Mouse (Mus musculus): Measurements from ENCODE around the gene Pdpk1. TPM values are rescaled to one million over a fixed set of nuclear protein-coding genes. Genes with fewer than 3 reads are reported as not detected.

Pdpk1 gene
- 10.8 and 12.7 TPM in 2 replicates for polyA plus RNA-seq (2012; rRNA removed)

GRCm38 (mm10) chr17:24150824-24151223 is at the start of gene Pdpk1:
Gene Pdpk1 (minus strand): TSS chr17:24150924.
- Histone ChIP-seq H3K4me3 (ENCODE audit: low read depth, low read length) (peak within 1 kb of the TSS; percentile 52; the same call in 1 of the 2 replicates), H3K36me3 (ENCODE audit: control insufficient read depth, insufficient read depth, low read length) (peaks cover 4% of the 10 kb centered on the region), H3K27ac (ENCODE audit: insufficient read depth, low read depth, low read length) (no peak within 1 kb of the TSS), H3K27me3 (ENCODE audit: control insufficient read depth, insufficient read depth, low read length) (no peaks in the 10 kb centered on the region), H3K4me1 (ENCODE audit: control insufficient read depth, insufficient read depth, insufficient read length, low read length) (peaks cover 12% of the 10 kb centered on the region; the same call in 1 of the 2 replicates)
- TF ChIP-seq CTCF (IDR thresholded peaks at IDR 0.05; ENCODE audit: extremely low read depth, insufficient read length, insufficient replicate concordance, low read depth, low read length): no peak
- no peak for TF ChIP-seq POLR2A (IDR thresholded peaks at IDR 0.05; ENCODE audit: low read depth, low read length)
- 90% methylated on average over 2 of the region's 2 CpGs for WGBS

- no peak overlapping the region for H3K4me3 ChIP-seq (ENCODE audit: low read depth, low read length)
- peak overlapping the region; percentile 82; the same call in 1 of the 2 replicates for H3K27ac ChIP-seq (ENCODE audit: insufficient read depth, low read depth, low read length)
- no peaks in the 10 kb centered on the region for H3K27me3 ChIP-seq (ENCODE audit: control insufficient read depth, insufficient read depth, low read length)
- TF ChIP-seq POLR2A (IDR thresholded peaks at IDR 0.05; ENCODE audit: low read depth, low read length) (no peak), CTCF (IDR thresholded peaks at IDR 0.05; ENCODE audit: extremely low read depth, insufficient read length, insufficient replicate concordance, low read depth, low read length) (no peak)
- no peaks in the 10 kb centered on the region for H3K36me3 ChIP-seq (ENCODE audit: control insufficient read depth, insufficient read depth, low read length)
- H3K4me1 ChIP-seq (ENCODE audit: control insufficient read depth, insufficient read depth, insufficient read length, low read length): peaks cover 43% of the 10 kb centered on the region; the same call in 1 of the 2 replicates
- 59% methylated on average over 4 of the region's 4 CpGs for WGBS
These were observed 49.0 kb upstream of the Pdpk1 start for GRCm38 (mm10) chr17:24199741-24200140.

- WGBS: 98% methylated on average over 4 of the region's 4 CpGs
- peaks cover 38% of the 10 kb centered on the region; the same call in 1 of the 2 replicates for H3K4me1 ChIP-seq (ENCODE audit: control insufficient read depth, insufficient read depth, insufficient read length, low read length)
- no peak overlapping the region for H3K4me3 ChIP-seq (ENCODE audit: low read depth, low read length)
- no peak overlapping the region for H3K27ac ChIP-seq (ENCODE audit: insufficient read depth, low read depth, low read length)
- no peaks in the 10 kb centered on the region for H3K36me3 ChIP-seq (ENCODE audit: control insufficient read depth, insufficient read depth, low read length)
- TF ChIP-seq CTCF (IDR thresholded peaks at IDR 0.05; ENCODE audit: extremely low read depth, insufficient read length, insufficient replicate concordance, low read depth, low read length): no peak
- TF ChIP-seq POLR2A (IDR thresholded peaks at IDR 0.05; ENCODE audit: low read depth, low read length): no peak
- H3K27me3 ChIP-seq (ENCODE audit: control insufficient read depth, insufficient read depth, low read length): no peaks in the 10 kb centered on the region
These were observed 48.5 kb upstream of the Pdpk1 start for GRCm38 (mm10) chr17:24199252-24199651.

- Histone ChIP-seq H3K27ac (ENCODE audit: insufficient read depth, low read depth, low read length) (no peak overlapping the region), H3K4me1 (ENCODE audit: control insufficient read depth, insufficient read depth, insufficient read length, low read length) (peaks cover 33% of the 10 kb centered on the region; the same call in 1 of the 2 replicates), H3K4me3 (ENCODE audit: low read depth, low read length) (no peak overlapping the region), H3K27me3 (ENCODE audit: control insufficient read depth, insufficient read depth, low read length) (no peaks in the 10 kb centered on the region), H3K36me3 (ENCODE audit: control insufficient read depth, insufficient read depth, low read length) (no peaks in the 10 kb centered on the region)
- 67% methylated on average over 15 of the region's 15 CpGs for WGBS
- no peak for TF ChIP-seq CTCF (IDR thresholded peaks at IDR 0.05; ENCODE audit: extremely low read depth, insufficient read length, insufficient replicate concordance, low read depth, low read length)
- TF ChIP-seq POLR2A (IDR thresholded peaks at IDR 0.05; ENCODE audit: low read depth, low read length): no peak
These were observed 46.5 kb upstream of the Pdpk1 start for GRCm38 (mm10) chr17:24197032-24197824.

GRCm38 (mm10) chr17:24195349-24195748 is 44.6 kb upstream of the Pdpk1 start:
- Histone ChIP-seq H3K27ac (ENCODE audit: insufficient read depth, low read depth, low read length) (no peak overlapping the region), H3K4me3 (ENCODE audit: low read depth, low read length) (no peak overlapping the region), H3K36me3 (ENCODE audit: control insufficient read depth, insufficient read depth, low read length) (no peaks in the 10 kb centered on the region), H3K4me1 (ENCODE audit: control insufficient read depth, insufficient read depth, insufficient read length, low read length) (peaks cover 21% of the 10 kb centered on the region; the same call in 1 of the 2 replicates), H3K27me3 (ENCODE audit: control insufficient read depth, insufficient read depth, low read length) (no peaks in the 10 kb centered on the region)
- 54% methylated on average over 2 of the region's 2 CpGs for WGBS
- TF ChIP-seq POLR2A (IDR thresholded peaks at IDR 0.05; ENCODE audit: low read depth, low read length) (no peak), CTCF (IDR thresholded peaks at IDR 0.05; ENCODE audit: extremely low read depth, insufficient read length, insufficient replicate concordance, low read depth, low read length) (no peak)

- 90% methylated on average over 5 of the region's 5 CpGs for WGBS
- no peaks in the 10 kb centered on the region for H3K36me3 ChIP-seq (ENCODE audit: control insufficient read depth, insufficient read depth, low read length)
- H3K27ac ChIP-seq (ENCODE audit: insufficient read depth, low read depth, low read length): no peak overlapping the region
- no peak for TF ChIP-seq POLR2A (IDR thresholded peaks at IDR 0.05; ENCODE audit: low read depth, low read length)
- no peak for TF ChIP-seq CTCF (IDR thresholded peaks at IDR 0.05; ENCODE audit: extremely low read depth, insufficient read length, insufficient replicate concordance, low read depth, low read length)
- peaks cover 11% of the 10 kb centered on the region; the same call in 1 of the 2 replicates for H3K4me1 ChIP-seq (ENCODE audit: control insufficient read depth, insufficient read depth, insufficient read length, low read length)
- H3K4me3 ChIP-seq (ENCODE audit: low read depth, low read length): no peak overlapping the region
- H3K27me3 ChIP-seq (ENCODE audit: control insufficient read depth, insufficient read depth, low read length): no peaks in the 10 kb centered on the region
These were observed 43.0 kb upstream of the Pdpk1 start for GRCm38 (mm10) chr17:24193769-24194168.

GRCm38 (mm10) chr17:24193268-24193667 is 42.5 kb upstream of the Pdpk1 start:
- WGBS: 85% methylated on average over 8 of the region's 8 CpGs
- Histone ChIP-seq H3K36me3 (ENCODE audit: control insufficient read depth, insufficient read depth, low read length) (no peaks in the 10 kb centered on the region), H3K4me1 (ENCODE audit: control insufficient read depth, insufficient read depth, insufficient read length, low read length) (peaks cover 11% of the 10 kb centered on the region; the same call in 1 of the 2 replicates), H3K4me3 (ENCODE audit: low read depth, low read length) (no peak overlapping the region), H3K27ac (ENCODE audit: insufficient read depth, low read depth, low read length) (no peak overlapping the region), H3K27me3 (ENCODE audit: control insufficient read depth, insufficient read depth, low read length) (no peaks in the 10 kb centered on the region)
- TF ChIP-seq POLR2A (IDR thresholded peaks at IDR 0.05; ENCODE audit: low read depth, low read length): no peak
- no peak for TF ChIP-seq CTCF (IDR thresholded peaks at IDR 0.05; ENCODE audit: extremely low read depth, insufficient read length, insufficient replicate concordance, low read depth, low read length)

Measured in small intestine, adult 2 months (tissue).